Mouse (Mus musculus) CD4-positive, CD25-positive, alpha-beta regulatory T cell, adult 9 weeks (primary cell): ENCODE measurements around the gene Apoc2. TPM values are rescaled to one million over a fixed set of nuclear protein-coding genes. Genes with fewer than 3 reads are reported as not detected.

Source experiments
- polyA plus RNA-seq: library from polyadenylated mRNA; unstranded; fragments of 100-300 nt; shearing (Covaris generic); gene quantifications from one replicate; pipeline ENCODE4 v1.2.1, GENCODE M21; 2017

Apoc2 gene
- not detected for polyA plus RNA-seq

DNA sequence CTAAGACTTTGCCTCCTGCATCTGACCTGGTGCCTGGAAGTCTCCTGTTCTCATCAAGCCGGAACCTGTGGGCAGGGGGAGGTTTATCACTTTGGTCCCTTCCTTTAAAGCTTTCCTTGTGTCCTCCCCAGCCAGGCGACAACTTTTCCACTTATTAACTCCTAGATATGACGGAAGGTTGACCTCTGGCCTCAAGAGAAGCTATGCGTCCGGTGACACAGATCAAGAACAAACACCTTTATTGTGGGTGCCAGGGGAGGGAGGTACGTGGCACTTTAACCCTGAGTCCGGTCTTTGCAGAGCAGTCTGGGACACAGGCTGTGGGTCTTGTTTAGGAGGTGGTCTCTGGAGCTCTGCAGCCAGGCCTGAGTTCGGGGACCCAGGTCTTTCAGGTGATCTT is at the start of gene Apoc2:
Gene Apoc2, minus strand, starts transcription at position 70 of the 400 bp plus-strand sequence.

DNA sequence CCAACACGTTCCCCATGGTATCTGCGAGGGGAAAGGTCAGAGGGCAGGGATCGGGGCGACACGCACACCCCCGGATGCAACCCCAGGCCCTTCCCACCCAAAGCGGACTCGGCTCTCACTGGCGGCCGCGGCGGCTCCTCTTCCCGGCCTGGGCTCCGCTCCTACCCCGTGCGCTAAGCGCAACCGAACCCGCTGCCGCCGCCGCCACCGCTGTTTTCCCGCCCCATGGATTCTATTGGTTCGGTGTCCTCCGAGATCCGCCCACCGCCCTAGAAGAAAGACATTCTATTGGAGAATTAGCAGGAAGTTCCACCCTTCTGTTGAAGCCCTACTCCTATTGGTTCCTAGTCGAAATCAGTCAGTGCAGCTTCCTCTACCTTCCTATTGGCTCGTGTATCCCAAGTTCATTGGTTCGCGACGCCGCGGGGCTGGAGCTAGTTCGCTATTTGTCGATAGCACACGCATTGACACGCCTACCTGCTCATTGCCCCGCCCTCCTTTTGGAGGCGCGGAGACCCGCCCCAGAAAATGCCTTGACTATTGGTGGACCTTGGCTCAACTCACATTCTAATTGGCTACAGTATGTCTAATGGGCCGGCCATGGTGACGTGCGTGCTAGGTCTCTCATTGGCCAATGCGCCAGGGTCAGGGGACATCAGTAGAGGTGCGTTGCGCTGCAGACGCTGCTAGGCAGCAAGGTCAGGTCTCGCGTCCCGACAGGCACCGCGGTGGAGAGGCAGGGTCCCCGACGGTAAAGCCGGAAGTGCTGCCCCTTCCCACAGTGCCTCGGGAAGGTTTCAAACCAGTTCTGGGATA is 37.7 kb upstream of the Apoc2 start, which contains the start of gene Tomm40:
Gene Tomm40, minus strand, starts transcription at position 200 of the 816 bp plus-strand sequence.

DNA sequence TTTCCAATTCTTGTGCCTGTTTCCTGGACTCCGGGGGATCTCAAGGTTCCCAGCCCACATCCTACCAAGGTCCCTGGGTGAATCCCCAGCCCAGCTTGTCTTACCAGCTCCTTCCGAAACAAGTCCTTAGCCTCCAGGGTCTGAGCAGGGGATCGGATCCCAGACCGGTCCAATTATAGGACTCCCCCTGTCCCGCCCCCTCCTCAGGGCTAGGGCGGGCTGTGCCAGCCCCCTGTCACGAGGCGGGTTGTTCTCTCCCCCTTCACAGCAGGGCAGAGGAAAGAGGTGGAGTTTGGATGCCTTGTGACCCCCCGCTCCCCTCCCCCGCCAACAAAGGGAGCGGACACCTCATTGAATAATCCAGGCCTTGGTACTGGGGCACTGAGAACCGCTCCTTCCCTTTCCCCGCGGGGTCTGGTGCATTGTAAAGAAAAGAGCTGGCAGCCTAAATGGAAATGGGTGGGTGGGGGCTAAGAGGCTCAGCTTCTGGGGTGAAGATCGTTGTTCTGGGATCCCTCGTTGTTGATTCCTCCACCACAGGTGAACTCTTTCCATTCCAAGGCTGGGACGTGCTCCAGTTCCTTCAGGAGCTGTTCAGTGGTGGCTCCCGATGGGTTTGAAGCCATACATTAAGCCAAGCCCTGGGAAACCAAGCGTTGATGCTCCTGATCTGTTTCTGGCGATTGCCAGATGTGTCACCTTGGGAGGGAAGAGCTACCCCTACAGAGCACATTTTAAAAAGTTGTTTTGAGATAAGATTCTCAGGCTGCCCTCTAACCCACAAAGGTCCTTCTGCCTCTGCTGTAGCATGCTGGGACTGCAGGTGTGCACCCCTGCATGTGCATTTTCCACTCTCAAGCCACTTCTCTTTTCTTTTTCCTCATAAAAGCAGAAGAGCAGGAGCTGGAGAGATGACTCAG is 21.4 kb upstream of the Apoc2 start, which contains the start of gene Apoe:
Gene Apoe, minus strand, starts transcription at position 282 of the 920 bp plus-strand sequence.

DNA sequence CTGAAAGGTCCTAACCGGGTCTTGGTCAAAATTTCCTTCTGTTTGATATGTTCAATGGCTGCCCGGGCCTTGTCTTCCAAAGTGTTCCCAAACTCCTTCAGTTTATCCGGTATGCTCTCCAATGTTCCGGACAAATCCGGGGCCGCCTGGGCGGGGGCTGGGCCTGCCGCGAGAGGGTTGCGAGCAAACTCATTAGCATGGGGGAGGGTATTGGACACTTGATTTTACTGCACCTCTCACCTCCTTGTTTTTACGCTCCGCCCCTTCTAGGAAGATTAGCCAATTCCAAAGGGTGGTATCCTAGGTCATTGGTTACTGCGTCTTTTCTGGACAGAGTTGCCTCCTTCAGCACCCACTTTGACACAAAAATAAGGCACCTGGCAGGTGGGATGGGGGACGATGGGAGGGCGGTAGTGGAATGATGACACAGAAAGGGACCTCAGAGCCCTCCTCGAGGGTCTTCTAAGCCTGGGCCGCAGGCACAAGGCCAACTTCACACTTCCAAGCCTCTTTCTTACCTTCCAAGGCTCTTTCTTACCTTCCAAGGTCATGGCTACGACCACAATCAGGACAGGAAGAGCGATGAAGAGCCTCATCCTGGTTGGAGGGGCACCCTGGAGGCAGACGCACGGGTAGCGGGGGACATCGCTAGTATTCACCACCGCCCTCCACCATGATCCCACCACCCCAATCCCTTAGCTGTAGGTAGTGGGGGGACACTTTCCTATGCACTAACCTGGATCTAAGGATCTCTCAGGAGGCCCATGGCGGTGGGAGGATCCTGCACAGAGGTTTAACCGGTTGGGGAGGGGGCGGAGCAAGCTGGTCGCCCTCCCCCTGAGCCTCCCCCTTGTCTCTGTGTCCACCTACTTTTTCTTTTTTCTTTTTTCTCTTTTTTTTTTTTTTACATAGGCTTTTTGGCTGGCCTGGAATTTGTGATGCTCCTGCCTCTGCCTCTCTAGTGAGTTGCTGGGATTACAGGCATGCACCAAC is 14.4 kb upstream of the Apoc2 start, which contains the start of gene Apoc1:
Gene Apoc1, minus strand, starts transcription at position 788 of the 993 bp plus-strand sequence.

DNA sequence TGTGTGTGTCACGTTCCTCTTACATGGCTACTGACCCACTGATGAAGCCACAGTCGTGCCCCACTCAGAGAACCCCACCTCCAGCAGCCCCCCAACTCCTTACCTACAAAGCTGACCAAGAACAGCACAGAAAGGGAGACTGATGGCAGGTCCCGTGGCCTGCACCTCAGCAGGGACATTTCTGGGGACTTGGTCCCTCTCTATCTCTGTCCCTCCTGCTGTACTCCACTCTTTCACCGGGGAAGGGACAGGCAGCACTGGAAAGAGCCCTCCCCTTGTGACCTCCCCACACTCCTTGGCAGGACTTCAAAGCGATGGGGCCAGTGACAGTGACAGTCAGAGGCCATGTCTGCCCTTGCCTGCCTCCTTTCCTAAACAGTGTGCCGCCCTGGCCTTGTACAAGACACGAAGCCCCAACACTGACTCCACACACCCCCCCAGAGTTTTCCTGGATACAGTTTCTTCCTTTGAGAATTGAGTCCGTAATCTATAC is 3.5 kb upstream of the Apoc2 start, which contains the start of the genes Gm44805 and Apoc4:
Gene Gm44805, minus strand, starts transcription at position 222 of the 493 bp plus-strand sequence.
Gene Apoc4, minus strand, starts transcription at position 278 of the 493 bp plus-strand sequence.

DNA sequence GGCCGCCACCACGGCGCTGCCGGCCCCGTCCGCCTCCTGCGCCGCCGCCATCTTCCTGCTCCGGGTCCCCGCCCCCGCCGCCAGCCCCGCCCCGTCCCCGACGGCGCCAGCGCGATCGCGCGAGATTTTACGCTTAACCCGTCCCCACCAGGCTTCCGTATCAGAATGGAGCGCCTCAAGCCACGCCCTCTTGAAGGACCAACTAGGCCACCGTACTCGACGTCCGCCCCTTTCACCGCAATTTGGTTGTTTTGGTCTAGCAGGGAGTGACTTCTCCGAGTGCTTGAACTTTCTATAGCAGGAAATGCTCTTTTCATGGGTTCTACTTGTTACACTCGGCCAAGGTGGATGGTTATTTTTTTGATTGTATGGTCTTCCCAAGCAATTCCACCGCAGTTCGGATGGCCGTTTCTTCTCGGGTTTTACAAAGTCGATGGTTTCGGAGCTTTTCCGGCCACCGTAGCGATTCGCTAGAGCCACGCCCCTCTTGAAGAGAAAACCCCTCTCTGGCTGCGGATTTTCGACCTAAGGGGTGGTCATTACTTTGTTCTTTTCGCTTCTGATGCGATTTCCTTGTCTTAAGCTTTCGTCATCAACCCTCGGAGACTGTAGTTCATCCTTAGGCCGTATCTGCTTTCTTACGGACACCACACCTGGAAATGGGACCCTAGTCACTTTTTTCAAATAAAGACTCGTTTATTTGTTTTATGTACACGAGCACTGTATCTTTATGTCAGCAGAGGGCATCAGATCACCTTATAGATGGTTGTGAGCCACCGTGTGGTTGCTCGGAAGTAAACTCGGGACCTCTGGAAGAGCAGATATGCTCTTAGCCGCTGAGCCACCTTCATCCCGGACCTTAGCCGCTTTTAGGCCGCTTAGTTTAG is 12.5 kb downstream of the Apoc2 start, which contains the start of gene Clptm1:
Gene Clptm1, minus strand, starts transcription at position 79 of the 887 bp plus-strand sequence.

DNA sequence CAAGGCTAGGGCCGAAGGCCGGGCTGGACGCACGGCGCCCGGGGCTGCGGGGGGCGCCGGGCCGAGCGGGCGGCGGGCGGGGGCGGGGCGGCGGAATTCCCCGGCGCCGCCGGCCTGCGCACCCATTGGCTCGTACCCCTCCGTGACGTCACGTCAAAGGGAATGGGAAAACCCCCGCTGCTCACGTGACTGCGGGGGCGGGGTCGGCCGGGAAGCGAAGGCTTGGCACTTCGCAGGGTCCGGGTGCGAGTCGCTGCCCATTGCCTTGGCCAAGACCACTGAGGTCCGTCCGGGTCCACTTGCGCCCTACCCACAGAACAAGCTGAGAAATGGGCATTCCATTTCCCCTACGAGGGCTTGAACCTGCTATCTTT is 48.4 kb downstream of the Apoc2 start, which contains the start of gene Relb:
Gene Relb, minus strand, starts transcription at position 78 of the 374 bp plus-strand sequence.

Other genes with a start within 250 kb of the Apoc2 start
- 1.2 TPM for gene Mark4, start 219.1 kb downstream of the Apoc2 start, polyA plus RNA-seq
- gene Exoc3l2, start 214.6 kb downstream of the Apoc2 start, polyA plus RNA-seq, result not detected
- gene Bloc1s3, start 169.6 kb downstream of the Apoc2 start, polyA plus RNA-seq, result 0.47 TPM
- gene Trappc6a, start 169.5 kb downstream of the Apoc2 start, polyA plus RNA-seq, result 128 TPM
- not detected for gene Nkpd1, start 160.1 kb downstream of the Apoc2 start, polyA plus RNA-seq
- gene Ppp1r37, start 114.9 kb downstream of the Apoc2 start, polyA plus RNA-seq, result 3.6 TPM
- gene Zfp296, start 100.7 kb downstream of the Apoc2 start, polyA plus RNA-seq, result 2.1 TPM
- 75.5 TPM for gene Gemin7, start 100.3 kb downstream of the Apoc2 start, polyA plus RNA-seq
- gene Clasrp, start 73.5 kb downstream of the Apoc2 start, polyA plus RNA-seq, result 10.0 TPM
- 16.2 TPM for gene Relb, start 48.5 kb downstream of the Apoc2 start, polyA plus RNA-seq
- gene Clptm1, start 12.9 kb downstream of the Apoc2 start, polyA plus RNA-seq, result 130 TPM
- not detected for gene Gm44805, start 3.5 kb upstream of the Apoc2 start, polyA plus RNA-seq
- gene Apoc4, start 3.5 kb upstream of the Apoc2 start, polyA plus RNA-seq, result not detected
- not detected for gene Apoc1, start 14.7 kb upstream of the Apoc2 start, polyA plus RNA-seq
- 12.7 TPM for gene Apoe, start 21.2 kb upstream of the Apoc2 start, polyA plus RNA-seq
- gene Tomm40, start 37.5 kb upstream of the Apoc2 start, polyA plus RNA-seq, result 12.9 TPM
- 1.1 TPM for gene Nectin2, start 72.5 kb upstream of the Apoc2 start, polyA plus RNA-seq
- 13.5 TPM for gene Bcam, start 93.1 kb upstream of the Apoc2 start, polyA plus RNA-seq
- gene Cblc, start 118.9 kb upstream of the Apoc2 start, polyA plus RNA-seq, result not detected
- 10.3 TPM for gene Bcl3, start 144.8 kb upstream of the Apoc2 start, polyA plus RNA-seq
- 0.29 TPM for gene Gm19345, start 174.1 kb upstream of the Apoc2 start, polyA plus RNA-seq
- 0.21 TPM for gene Ceacam16, start 183.4 kb upstream of the Apoc2 start, polyA plus RNA-seq
- not detected for gene Ceacam19, start 210.0 kb upstream of the Apoc2 start, polyA plus RNA-seq
- gene Pvr, start 243.2 kb upstream of the Apoc2 start, polyA plus RNA-seq, result 46.5 TPM